Mouse (Mus musculus): Measurements from ENCODE around the gene Siglec1. TPM values are rescaled to one million over a fixed set of nuclear protein-coding genes. Genes with fewer than 3 reads are reported as not detected.

Gene Siglec1
- polyA plus RNA-seq, 2 experiments, result 0.70 to 0.93 TPM

GRCm38 (mm10) chr2:131072536-131072935, 14.0 kb downstream of the Siglec1 start:
- DNase-seq (ENCODE audit: low read depth in 3 of 3, low spot score in 3 of 3) (no peak), ATAC-seq (ENCODE audit: insufficient read depth) (no peak)
- Histone ChIP-seq H3K9ac (replicated peaks) (no peak overlapping the region), H3K36me3 (replicated peaks; ENCODE audit: control insufficient read depth, insufficient read depth, low read depth) (no peaks in the 10 kb centered on the region), H3K4me3 (ENCODE audit: insufficient read depth in 1 of 2, low read depth in 2 of 2, low read length in 2 of 2) (no peak overlapping the region), H3K4me1 (replicated peaks; ENCODE audit: control insufficient read depth in 2 of 2, insufficient read depth in 2 of 2, low read length in 1 of 2) (no peaks in the 10 kb centered on the region), H3K4me2 (ENCODE audit: low read depth) (no peak overlapping the region), H3K27me3 (ENCODE audit: control insufficient read depth, insufficient read depth, low read length) (no peaks in the 10 kb centered on the region; the same call in 1 of the 2 replicates), H3K27ac (no peak overlapping the region), H3K9me3 (ENCODE audit: control insufficient read depth, low read length) (no peaks in the 10 kb centered on the region)
- no peak for TF ChIP-seq CTCF (IDR thresholded peaks at IDR 0.05; ENCODE audit: low read depth)
- no peak for TF ChIP-seq EP300 (IDR thresholded peaks at IDR 0.05; ENCODE audit: low read depth)
- WGBS (ENCODE audit: insufficient replicate concordance), result 62% methylated on average over 10 of the region's 10 CpGs

- DNase-seq (ENCODE audit: low read depth in 3 of 3, low spot score in 3 of 3) (no peak), ATAC-seq (ENCODE audit: insufficient read depth) (no peak)
- H3K4me2 ChIP-seq (ENCODE audit: low read depth), result no peak overlapping the region
- TF ChIP-seq EP300 (IDR thresholded peaks at IDR 0.05; ENCODE audit: low read depth) (no peak), CTCF (IDR thresholded peaks at IDR 0.05; ENCODE audit: low read depth) (no peak)
- no peak overlapping the region for H3K27ac ChIP-seq
- no peak overlapping the region for H3K4me3 ChIP-seq (ENCODE audit: insufficient read depth in 1 of 2, low read depth in 2 of 2, low read length in 2 of 2)
- H3K9ac ChIP-seq (replicated peaks), result no peak overlapping the region
- WGBS (ENCODE audit: insufficient replicate concordance), result 47% methylated on average over 6 of the region's 6 CpGs
- H3K4me1 ChIP-seq (replicated peaks; ENCODE audit: control insufficient read depth in 2 of 2, insufficient read depth in 2 of 2, low read length in 1 of 2), result no peaks in the 10 kb centered on the region
- H3K36me3 ChIP-seq (replicated peaks; ENCODE audit: control insufficient read depth, insufficient read depth, low read depth), result no peaks in the 10 kb centered on the region
- H3K27me3 ChIP-seq (ENCODE audit: control insufficient read depth, insufficient read depth, low read length), result peaks cover 20% of the 10 kb centered on the region
- H3K9me3 ChIP-seq (ENCODE audit: control insufficient read depth, low read length), result no peaks in the 10 kb centered on the region
Observed at GRCm38 (mm10) chr2:131067481-131067880, 19.1 kb downstream of the Siglec1 start.

GRCm38 (mm10) chr2:131066342-131066741, 20.2 kb downstream of the Siglec1 start:
- ATAC-seq (ENCODE audit: insufficient read depth) (no peak), DNase-seq (ENCODE audit: low read depth in 3 of 3, low spot score in 3 of 3) (no peak)
- Histone ChIP-seq H3K9ac (replicated peaks) (no peak overlapping the region), H3K4me2 (ENCODE audit: low read depth) (no peak overlapping the region), H3K9me3 (ENCODE audit: control insufficient read depth, low read length) (no peaks in the 10 kb centered on the region), H3K27ac (no peak overlapping the region), H3K4me1 (replicated peaks; ENCODE audit: control insufficient read depth in 2 of 2, insufficient read depth in 2 of 2, low read length in 1 of 2) (no peaks in the 10 kb centered on the region), H3K36me3 (replicated peaks; ENCODE audit: control insufficient read depth, insufficient read depth, low read depth) (no peaks in the 10 kb centered on the region), H3K27me3 (ENCODE audit: control insufficient read depth, insufficient read depth, low read length) (peaks cover 25% of the 10 kb centered on the region), H3K4me3 (ENCODE audit: insufficient read depth in 1 of 2, low read depth in 2 of 2, low read length in 2 of 2) (no peak overlapping the region)
- no peak for TF ChIP-seq EP300 (IDR thresholded peaks at IDR 0.05; ENCODE audit: low read depth)
- no peak for TF ChIP-seq CTCF (IDR thresholded peaks at IDR 0.05; ENCODE audit: low read depth)
- WGBS (ENCODE audit: insufficient replicate concordance), result 58% methylated on average over 9 of the region's 9 CpGs

GRCm38 (mm10) chr2:131063404-131063864, 23.1 kb downstream of the Siglec1 start, which contains the start of gene Adam33:
Gene Adam33, minus strand, starts transcription at chr2:131063814.
- WGBS (ENCODE audit: insufficient replicate concordance), result 4% methylated on average over 22 of the region's 27 CpGs
- H3K4me3 ChIP-seq (ENCODE audit: insufficient read depth in 1 of 2, low read depth in 2 of 2, low read length in 2 of 2), result no peak within 1 kb of the TSS
- ATAC-seq (ENCODE audit: insufficient read depth), result no peak
- H3K4me2 ChIP-seq (ENCODE audit: low read depth), result 0 out of 2 replicates have a peak within 1 kb of the TSS, but pooled peaks have one; percentile 21
- H3K9me3 ChIP-seq (ENCODE audit: control insufficient read depth, low read length), result no peaks in the 10 kb centered on the region
- no peak for TF ChIP-seq CTCF (IDR thresholded peaks at IDR 0.05; ENCODE audit: low read depth)
- TF ChIP-seq EP300 (IDR thresholded peaks at IDR 0.05; ENCODE audit: low read depth), result no peak
- no peak within 1 kb of the TSS for H3K27ac ChIP-seq
- H3K36me3 ChIP-seq (replicated peaks; ENCODE audit: control insufficient read depth, insufficient read depth, low read depth), result no peaks in the 10 kb centered on the region
- H3K9ac ChIP-seq (replicated peaks), result no peak within 1 kb of the TSS
- H3K27me3 ChIP-seq (ENCODE audit: control insufficient read depth, insufficient read depth, low read length), result peaks cover 27% of the 10 kb centered on the region
- no peak for DNase-seq (ENCODE audit: low read depth in 3 of 3, low spot score in 3 of 3)
- no peaks in the 10 kb centered on the region for H3K4me1 ChIP-seq (replicated peaks; ENCODE audit: control insufficient read depth in 2 of 2, insufficient read depth in 2 of 2, low read length in 1 of 2)

GRCm38 (mm10) chr2:131061607-131062006, 25.0 kb downstream of the Siglec1 start:
- no peaks in the 10 kb centered on the region for H3K36me3 ChIP-seq (replicated peaks; ENCODE audit: control insufficient read depth, insufficient read depth, low read depth)
- WGBS (ENCODE audit: insufficient replicate concordance), result 49% methylated on average over 5 of the region's 5 CpGs
- no peak overlapping the region for H3K9ac ChIP-seq (replicated peaks)

More at GRCm38 (mm10) chr2:131061607-131062006, 25.0 kb downstream of the Siglec1 start:
- H3K27ac ChIP-seq, result no peak overlapping the region
- peaks cover 30% of the 10 kb centered on the region for H3K27me3 ChIP-seq (ENCODE audit: control insufficient read depth, insufficient read depth, low read length)
- ATAC-seq (ENCODE audit: insufficient read depth) (no peak), DNase-seq (ENCODE audit: low read depth in 3 of 3, low spot score in 3 of 3) (no peak)
- no peaks in the 10 kb centered on the region for H3K9me3 ChIP-seq (ENCODE audit: control insufficient read depth, low read length)
- no peak overlapping the region for H3K4me2 ChIP-seq (ENCODE audit: low read depth)
- H3K4me1 ChIP-seq (replicated peaks; ENCODE audit: control insufficient read depth in 2 of 2, insufficient read depth in 2 of 2, low read length in 1 of 2), result no peaks in the 10 kb centered on the region
- no peak overlapping the region for H3K4me3 ChIP-seq (ENCODE audit: insufficient read depth in 1 of 2, low read depth in 2 of 2, low read length in 2 of 2)
- TF ChIP-seq EP300 (IDR thresholded peaks at IDR 0.05; ENCODE audit: low read depth), result no peak
- TF ChIP-seq CTCF (IDR thresholded peaks at IDR 0.05; ENCODE audit: low read depth), result no peak
